Comparison of ENCODE assay signal across 19 mouse cellular contexts in the genomic region with DNA sequence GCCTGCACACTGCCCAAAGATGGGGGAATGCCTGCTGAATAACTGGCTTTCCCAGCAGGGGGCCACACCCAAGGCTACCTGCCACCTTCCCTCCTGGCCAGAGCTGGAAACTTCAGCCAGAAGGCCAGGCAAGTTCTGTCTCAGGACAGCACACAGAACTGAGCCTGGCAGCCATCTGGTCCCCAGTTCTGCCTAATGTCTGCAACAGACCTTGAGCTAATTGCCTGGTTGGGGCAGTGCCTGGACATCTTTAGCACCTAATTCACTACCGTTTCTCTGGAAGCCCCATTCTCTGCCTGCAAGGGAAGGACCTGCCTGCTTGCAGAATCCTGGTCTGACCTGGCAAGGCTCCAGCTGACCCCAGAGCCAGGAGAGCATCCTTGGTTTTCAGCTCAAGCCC. TPM values are rescaled to one million over a fixed set of nuclear protein-coding genes. Genes with fewer than 3 reads are reported as not detected.
A peak's percentile ranks its signal among the peaks of the same experiment; 100 is the strongest.
DNase-seq lines count a peak whose midpoint lies in the region; ATAC-seq lines count a peak whose summit lies in the region.
"Had no signal": no experiment of that assay in that cellular context is flagged by ENCODE, and none has a peak within 500 bp of the region (broad histone marks: within the 10 kb centered on the region; RNA-seq: fewer than 3 reads in every experiment).

No protein-coding gene starts in this region.

- H3K36me3 ChIP-seq in forebrain, embryonic 13.5 days (ENCODE audit: poor library complexity, severe bottlenecking), result no peaks in the 10 kb centered on the region
- no peaks in the 10 kb centered on the region for H3K36me3 ChIP-seq in forebrain, embryonic 16.5 days (ENCODE audit: control insufficient read depth, insufficient read depth)
- H3K36me3 ChIP-seq: embryonic facial prominence, embryonic 10.5 days; kidney, embryonic 15.5 days; liver, embryonic 13.5 days had no signal

- intact Hi-C loops in left cerebral cortex, postnatal 4 days (cut with DNase I), result no loop called here
- intact Hi-C loops in left cerebral cortex, postnatal 36 days (cut with DNase I), result no loop called here

- no peaks in the 10 kb centered on the region for H3K27me3 ChIP-seq in forebrain, embryonic 13.5 days
- no peaks in the 10 kb centered on the region for H3K27me3 ChIP-seq in forebrain, embryonic 16.5 days (replicated peaks; ENCODE audit: control insufficient read depth, insufficient read depth, low read length)
- H3K27me3 ChIP-seq: liver, embryonic 13.5 days had no signal

- no peak overlapping the region for H3K4me2 ChIP-seq in forebrain, embryonic 13.5 days
- no peak overlapping the region for H3K4me2 ChIP-seq in forebrain, embryonic 16.5 days (ENCODE audit: low read length)
- H3K4me2 ChIP-seq: kidney, embryonic 15.5 days; liver, embryonic 13.5 days had no signal

- DNase-seq in left cerebral cortex, postnatal 4 days, result peak; percentile 64
- no peak for DNase-seq in left cerebral cortex, postnatal 36 days (ENCODE audit: low spot score in 2 of 2)
- peak; percentile 73 to 77 for DNase-seq in cerebellum, postnatal 14 days
- no peak for DNase-seq in spleen, postnatal 14 days (ENCODE audit: low spot score in 2 of 2)
- DNase-seq in thymus, postnatal 14 days, result no peak
- no peak for DNase-seq in left cerebral cortex, adult 18-20 months (ENCODE audit: low spot score in 2 of 2)
- DNase-seq: adrenal gland, postnatal 25 days; heart, postnatal 10 days; liver, embryonic 13.5 days; lung, postnatal 10 days; thymus, adult 2 months had no signal

- no peak overlapping the region for H3K4me3 ChIP-seq in forebrain, embryonic 13.5 days
- no peak overlapping the region for H3K4me3 ChIP-seq in forebrain, embryonic 16.5 days (replicated peaks; ENCODE audit: low read length)
- H3K4me3 ChIP-seq: embryonic facial prominence, embryonic 10.5 days; erythroblast, embryonic 14.5 days; kidney, embryonic 15.5 days; layer of hippocampus, adult 2 months; liver, embryonic 13.5 days had no signal

- ATAC-seq in forebrain, embryonic 13.5 days, result 0 out of 2 replicates have a peak, but pooled peaks have one; percentile 10
- ATAC-seq in forebrain, embryonic 16.5 days, result no peak

- no peaks in the 10 kb centered on the region for H3K9me3 ChIP-seq in forebrain, embryonic 13.5 days (replicated peaks)
- no peaks in the 10 kb centered on the region for H3K9me3 ChIP-seq in forebrain, embryonic 16.5 days (ENCODE audit: control insufficient read depth, low read length)
- H3K9me3 ChIP-seq: embryonic facial prominence, embryonic 10.5 days; kidney, embryonic 15.5 days; liver, embryonic 13.5 days had no signal

- H3K9ac ChIP-seq in forebrain, embryonic 13.5 days, result no peak overlapping the region
- no peak overlapping the region for H3K9ac ChIP-seq in forebrain, embryonic 16.5 days (replicated peaks; ENCODE audit: low read depth, low read length)
- H3K9ac ChIP-seq: kidney, embryonic 15.5 days; liver, embryonic 13.5 days had no signal

- 10% methylated on average over 1 of the region's 1 CpGs for WGBS in forebrain, embryonic 13.5 days
- WGBS in forebrain, embryonic 16.5 days, result 6% methylated on average over 1 of the region's 1 CpGs

- H3K27ac ChIP-seq in forebrain, embryonic 13.5 days, result no peak overlapping the region
- no peak overlapping the region for H3K27ac ChIP-seq in forebrain, embryonic 16.5 days (ENCODE audit: low read length)
- H3K27ac ChIP-seq: embryonic facial prominence, embryonic 10.5 days; kidney, embryonic 15.5 days; layer of hippocampus, adult 2 months; liver, embryonic 13.5 days had no signal

- H3K4me1 ChIP-seq in forebrain, embryonic 13.5 days, result 0 out of 2 replicates have a peak, but pooled peaks cover 4% of the 10 kb centered on the region
- H3K4me1 ChIP-seq in forebrain, embryonic 16.5 days (replicated peaks; ENCODE audit: control insufficient read depth, insufficient read depth, low read length), result no peaks in the 10 kb centered on the region; the same call in 1 of the 2 replicates
- H3K4me1 ChIP-seq: kidney, embryonic 15.5 days; liver, embryonic 13.5 days had no signal

RNA-seq across cellular contexts. Expression of a gene that starts 34.8 kb away (rescaled TPM):
- polyA plus RNA-seq in forebrain, embryonic 13.5 days (2015; fragmentation: Nextera tagmentation; extraction: Ambion mirVana), result 1.6 and 2.9 TPM in 2 replicates
- 3.8 and 4.3 TPM in 2 replicates for polyA plus RNA-seq in forebrain, embryonic 16.5 days (2015; fragmentation: Nextera tagmentation; extraction: Ambion mirVana)
- total RNA-seq in left cerebral cortex, postnatal 4 days (2021), result 1 to 10 TPM; 7.4 to 8.4 TPM
- 1 to 10 TPM; 2.9 to 3.7 TPM for total RNA-seq in left cerebral cortex, postnatal 36 days (2021)
- 1 to 10 TPM; 2.9 to 3.4 TPM for total RNA-seq in left cerebral cortex, adult 18-20 months (2021)
- total RNA-seq: megakaryocyte-erythroid progenitor cell, adult 5-6 weeks had no signal
- polyA plus RNA-seq: erythroblast, embryonic 14.5 days; small intestine, adult 2 months had no signal

RNA-seq across cellular contexts. Expression of a gene that starts 50.6 kb away (rescaled TPM):
- 786 and 829 TPM in 2 replicates for polyA plus RNA-seq in forebrain, embryonic 13.5 days (2015; fragmentation: Nextera tagmentation; extraction: Ambion mirVana)
- polyA plus RNA-seq in forebrain, embryonic 16.5 days (2015; fragmentation: Nextera tagmentation; extraction: Ambion mirVana), result 479 and 511 TPM in 2 replicates
- 100 to 1,000 TPM; 303 to 338 TPM for total RNA-seq in left cerebral cortex, postnatal 4 days (2021)
- 100 to 1,000 TPM; 139 to 148 TPM for total RNA-seq in left cerebral cortex, postnatal 36 days (2021)
- total RNA-seq in left cerebral cortex, adult 18-20 months (2021), result 100 to 1,000 TPM; 160 to 161 TPM

Comparison
In these comparisons a context has a peak if more than half of its experiments do, and no peak if none do; other contexts are left out.
1. DNase-seq: peak in left cerebral cortex, postnatal 4 days (single experiment) and cerebellum, postnatal 14 days (2 of 2); none in left cerebral cortex, postnatal 36 days (0 of 2), spleen, postnatal 14 days (0 of 2), thymus, postnatal 14 days (single experiment) and left cerebral cortex, adult 18-20 months (0 of 2).